Mouse (Mus musculus) neural tube, embryonic 14.5 days (tissue): ENCODE results near the gene Sult5a1. TPM values are rescaled to one million over a fixed set of nuclear protein-coding genes. Genes with fewer than 3 reads are reported as not detected.

Experiments used
- ATAC-seq: fragments of 200-750 bp; cut with Nextera tagmentation; 2 replicates; pipeline ENCODE4 v1.8.0; 2017; ENCODE audit warnings: low read depth, mild to moderate bottlenecking, moderate TSS enrichment, moderate library complexity
- H3K27ac ChIP-seq: fragments of 300-500 bp; sonication (generic); 2 replicates; pipeline ENCODE4 v1.5.1; 2014; ENCODE audit warnings: low read depth, mild to moderate bottlenecking, control low read depth, low read length, moderate library complexity, mixed read lengths
- H3K27me3 ChIP-seq: fragments of 300-500 bp; sonication (generic); 2 replicates; pipeline ENCODE4 v1.6.1; 2014; ENCODE audit warnings: low read length; ENCODE audit not compliant: control insufficient read depth, insufficient read depth
- H3K36me3 ChIP-seq: fragments of 300-500 bp; sonication (generic); 2 replicates; pipeline ENCODE4 v1.6.1; 2014; ENCODE audit warnings: low read length, mixed read lengths; ENCODE audit not compliant: control insufficient read depth, insufficient read depth
- H3K4me1 ChIP-seq: fragments of 300-500 bp; sonication (generic); 2 replicates; pipeline ENCODE4 v1.6.1; 2014; ENCODE audit warnings: low read length; ENCODE audit not compliant: control insufficient read depth, insufficient read depth
- H3K4me2 ChIP-seq: fragments of 300-500 bp; sonication (generic); 2 replicates; pipeline ENCODE4 v1.6.1; 2014; ENCODE audit warnings: mild to moderate bottlenecking, low read depth, low read length, control low read depth
- H3K4me3 ChIP-seq: fragments of 300-500 bp; sonication (generic); 2 replicates; pipeline ENCODE4 v1.5.1; 2014; ENCODE audit warnings: low read depth, low read length, control low read depth, mixed read lengths
- H3K9ac ChIP-seq: fragments of 300-500 bp; sonication (generic); replicated peaks from 2 replicates; pipeline ENCODE4 v1.6.1; 2014; ENCODE audit warnings: low read depth, mild to moderate bottlenecking, control low read depth, low read length, mixed read lengths
- H3K9me3 ChIP-seq: fragments of 300-500 bp; sonication (generic); 2 replicates; pipeline ENCODE4 v1.6.1; 2016; ENCODE audit warnings: low read length; ENCODE audit not compliant: control insufficient read depth
- WGBS: fragments of 180-500 bp; shearing (Covaris S2); extraction: QIAGEN DNeasy Blood & Tissue Kit; methylation state at CpG from one replicate; pipeline ENCODE4 v1.1.7; 2014; 5-methylcytosine and 5-hydroxymethylcytosine counted together
- polyA plus RNA-seq: library from polyadenylated mRNA; unstranded; fragments of >200 nt; fragmentation: Nextera tagmentation; extraction: Ambion mirVana; gene quantifications from 2 replicates; pipeline ENCODE4 v1.2.1, GENCODE M21; 2014

The Sult5a1 gene
- polyA plus RNA-seq, 1 experiment from 2014 or later: 0.80 TPM

GRCm38 (mm10) chr8:123126193-123126816 is 31.8 kb downstream of the Sult5a1 start:
- no peaks in the 10 kb centered on the region for H3K36me3 ChIP-seq
- H3K4me2 ChIP-seq: no peak overlapping the region
- no peaks in the 10 kb centered on the region for H3K9me3 ChIP-seq
- no peaks in the 10 kb centered on the region; the same call in 1 of the 2 replicates for H3K27me3 ChIP-seq
- no peak overlapping the region for H3K9ac ChIP-seq
- no peak overlapping the region for H3K27ac ChIP-seq
- ATAC-seq: no peak
- 3% methylated on average over 19 of the region's 19 CpGs for WGBS
- no peak overlapping the region for H3K4me3 ChIP-seq
- H3K4me1 ChIP-seq: no peaks in the 10 kb centered on the region

- WGBS: 77% methylated on average over 5 of the region's 5 CpGs
- no peaks in the 10 kb centered on the region for H3K9me3 ChIP-seq
- H3K27me3 ChIP-seq: peaks cover 18% of the 10 kb centered on the region
Observed at GRCm38 (mm10) chr8:123122670-123123069, 35.4 kb downstream of the Sult5a1 start.

DNA sequence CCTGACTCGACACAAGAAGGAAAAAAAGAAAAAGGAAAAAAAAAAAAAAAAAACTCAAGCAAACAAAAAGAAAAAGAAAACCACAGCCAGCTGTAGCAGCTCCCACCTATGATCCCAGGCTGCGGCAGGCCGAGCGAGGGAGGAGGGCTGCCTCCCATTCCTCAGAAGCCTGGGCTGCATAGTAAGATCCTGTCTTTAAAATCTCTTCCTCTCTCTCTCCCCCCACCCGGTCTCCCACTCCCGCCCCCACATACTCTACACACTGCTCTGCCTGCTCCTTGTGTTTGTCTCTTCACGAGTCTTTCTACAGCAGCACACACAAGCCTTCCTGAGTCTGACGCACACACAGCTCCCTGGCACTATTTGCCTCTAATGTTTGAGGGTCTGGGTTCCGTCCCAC is 36.1 kb downstream of the Sult5a1 start:
- Histone ChIP-seq H3K4me2 (no peak overlapping the region), H3K4me1 (peaks cover 10% of the 10 kb centered on the region; the same call in 1 of the 2 replicates), H3K9ac (no peak overlapping the region), H3K27me3 (peaks cover 23% of the 10 kb centered on the region), H3K36me3 (no peaks in the 10 kb centered on the region), H3K9me3 (no peaks in the 10 kb centered on the region), H3K4me3 (no peak overlapping the region), H3K27ac (no peak overlapping the region)
- no peak for ATAC-seq
- WGBS: 72% methylated on average over 9 of the region's 9 CpGs

More at GRCm38 (mm10) chr8:123122670-123123069, 35.4 kb downstream of the Sult5a1 start:
- no peak overlapping the region for H3K27ac ChIP-seq
- no peak overlapping the region for H3K4me2 ChIP-seq
- peaks cover 4% of the 10 kb centered on the region; the same call in 1 of the 2 replicates for H3K4me1 ChIP-seq
- H3K9ac ChIP-seq: no peak overlapping the region
- no peaks in the 10 kb centered on the region for H3K36me3 ChIP-seq
- H3K4me3 ChIP-seq: no peak overlapping the region
- ATAC-seq: no peak

DNA sequence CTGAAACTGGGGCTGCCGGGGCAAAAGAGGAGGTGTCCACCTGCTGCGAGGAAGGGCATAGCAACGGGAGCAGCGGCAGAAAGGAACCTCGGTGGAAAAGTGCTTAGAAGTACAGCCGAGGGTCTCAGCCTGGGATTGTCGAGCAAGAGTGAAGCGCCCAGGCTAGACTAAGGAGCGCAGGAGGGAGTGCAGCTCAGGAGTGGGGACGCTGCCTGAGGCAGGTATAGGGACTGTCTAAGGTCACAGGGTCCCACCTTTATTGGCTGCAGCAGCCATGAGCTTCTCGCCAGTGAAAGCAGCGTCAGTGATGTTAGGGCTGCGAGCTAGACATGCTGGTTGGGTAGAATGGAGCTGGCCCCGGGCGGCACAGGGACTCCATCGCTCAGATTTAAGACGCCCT is 40.4 kb downstream of the Sult5a1 start:
- Histone ChIP-seq H3K9ac (peak overlapping the region; percentile 50; the same call in 1 of the 2 replicates), H3K9me3 (no peaks in the 10 kb centered on the region), H3K4me3 (peak overlapping the region; percentile 35), H3K36me3 (no peaks in the 10 kb centered on the region), H3K4me1 (peaks cover 13% of the 10 kb centered on the region; the same call in 1 of the 2 replicates), H3K4me2 (peak overlapping the region; percentile 70), H3K27me3 (peaks cover 34% of the 10 kb centered on the region), H3K27ac (no peak overlapping the region)
- WGBS: 2% methylated on average over 17 of the region's 17 CpGs
- no peak for ATAC-seq

- peak within 1 kb of the TSS; percentile 70 for H3K4me2 ChIP-seq
- H3K9me3 ChIP-seq: no peaks in the 10 kb centered on the region
- H3K9ac ChIP-seq: peak within 1 kb of the TSS; percentile 50
- WGBS: 2% methylated on average over 51 of the region's 51 CpGs
- no peak for ATAC-seq
- H3K4me1 ChIP-seq: peaks cover 13% of the 10 kb centered on the region; the same call in 1 of the 2 replicates
- H3K36me3 ChIP-seq: no peaks in the 10 kb centered on the region
- H3K27me3 ChIP-seq: peaks cover 34% of the 10 kb centered on the region
- H3K27ac ChIP-seq: no peak within 1 kb of the TSS
- peak within 1 kb of the TSS; percentile 35 for H3K4me3 ChIP-seq
Observed at GRCm38 (mm10) chr8:123117127-123117731, 40.9 kb downstream of the Sult5a1 start, which contains the start of gene Cpne7. TSS of gene Cpne7 (plus strand) at chr8:123117374.

DNA sequence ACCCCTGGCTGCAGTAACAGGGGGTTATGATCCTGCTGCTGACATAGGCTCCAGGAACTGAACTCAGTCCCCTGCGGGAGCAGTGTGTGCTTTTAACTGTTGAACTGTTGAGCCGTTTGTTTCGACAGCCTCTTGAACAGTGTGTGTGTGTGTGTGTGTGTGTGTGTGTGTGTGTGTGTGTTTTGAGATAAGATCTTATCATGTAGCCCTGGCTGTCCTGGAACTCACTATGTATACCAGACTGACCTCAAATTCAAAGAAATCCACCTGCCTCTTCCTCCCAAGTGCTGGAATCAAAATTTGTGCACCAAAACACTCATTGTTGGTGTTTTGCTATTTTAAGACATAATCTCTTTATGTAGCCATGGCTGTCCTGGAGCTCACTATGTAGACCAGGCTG is 43.5 kb downstream of the Sult5a1 start:
- Histone ChIP-seq H3K4me2 (no peak overlapping the region), H3K4me3 (no peak overlapping the region), H3K9ac (no peak overlapping the region), H3K36me3 (no peaks in the 10 kb centered on the region), H3K9me3 (no peaks in the 10 kb centered on the region), H3K27ac (no peak overlapping the region), H3K27me3 (peaks cover 33% of the 10 kb centered on the region), H3K4me1 (peaks cover 13% of the 10 kb centered on the region; the same call in 1 of the 2 replicates)
- no peak for ATAC-seq
- WGBS: 79% methylated on average over 3 of the region's 3 CpGs

DNA sequence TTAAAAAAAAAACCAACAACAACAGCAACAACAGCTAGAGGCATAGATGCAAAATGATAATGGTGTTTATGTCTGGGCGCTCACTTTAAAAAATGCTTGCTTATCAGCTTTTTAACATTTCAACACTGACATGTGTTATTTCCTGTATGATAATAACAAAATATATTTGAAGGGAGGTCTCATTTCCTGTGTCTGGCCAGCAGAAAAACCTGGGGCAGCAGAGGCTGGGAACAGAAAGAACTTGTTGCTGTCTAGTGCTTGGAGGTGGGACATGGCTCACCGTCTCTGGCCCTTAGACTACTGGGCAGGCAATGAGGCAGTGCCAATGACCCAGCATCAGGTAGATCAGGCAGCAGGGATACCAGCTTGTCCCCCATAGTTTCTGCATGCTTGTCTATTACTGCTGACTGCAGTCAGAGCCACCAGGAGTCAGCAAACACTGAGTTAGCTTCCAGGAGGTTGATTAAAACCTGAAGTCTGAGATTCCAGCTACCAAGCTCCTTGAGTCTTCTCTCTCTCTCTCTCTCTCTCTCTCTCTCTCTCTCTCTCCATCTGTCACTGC is 44.1 kb downstream of the Sult5a1 start:
- no peak overlapping the region for H3K27ac ChIP-seq
- H3K27me3 ChIP-seq: peaks cover 27% of the 10 kb centered on the region
- WGBS: 64% methylated on average over 2 of the region's 2 CpGs
- H3K9ac ChIP-seq: no peak overlapping the region
- ATAC-seq: no peak
- H3K4me2 ChIP-seq: no peak overlapping the region
- no peak overlapping the region for H3K4me3 ChIP-seq
- no peaks in the 10 kb centered on the region for H3K9me3 ChIP-seq
- H3K4me1 ChIP-seq: peaks cover 13% of the 10 kb centered on the region; the same call in 1 of the 2 replicates
- no peaks in the 10 kb centered on the region for H3K36me3 ChIP-seq

DNA sequence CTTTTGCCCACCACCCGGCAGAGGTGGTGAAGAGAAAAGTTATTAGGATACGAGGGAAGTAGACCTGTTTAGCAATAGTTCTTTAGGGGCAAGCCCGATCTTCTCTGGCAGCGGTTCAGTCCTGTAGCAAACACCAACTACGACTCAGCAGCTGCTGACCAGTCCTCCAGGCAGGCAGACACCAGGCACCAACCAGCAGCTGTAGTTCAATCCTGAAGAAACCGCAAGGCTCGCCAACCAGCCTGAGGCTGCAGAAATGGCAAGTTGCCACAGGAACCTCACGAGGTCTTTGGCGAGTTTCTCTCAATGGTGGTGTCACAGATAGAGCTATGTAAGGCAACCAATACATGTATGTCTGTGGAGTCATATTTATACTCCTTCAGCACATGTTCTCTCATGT is 45.2 kb downstream of the Sult5a1 start:
- H3K9me3 ChIP-seq: no peaks in the 10 kb centered on the region
- H3K27me3 ChIP-seq: peaks cover 18% of the 10 kb centered on the region
- H3K9ac ChIP-seq: no peak overlapping the region
- H3K4me3 ChIP-seq: no peak overlapping the region
- WGBS: 83% methylated on average over 9 of the region's 9 CpGs
- ATAC-seq: no peak
- no peak overlapping the region for H3K4me2 ChIP-seq
- no peaks in the 10 kb centered on the region for H3K36me3 ChIP-seq
- no peak overlapping the region for H3K27ac ChIP-seq
- peaks cover 11% of the 10 kb centered on the region; the same call in 1 of the 2 replicates for H3K4me1 ChIP-seq

- no peak overlapping the region for H3K4me2 ChIP-seq
- 19% methylated on average over 4 of the region's 4 CpGs for WGBS
- no peaks in the 10 kb centered on the region for H3K4me1 ChIP-seq
Observed at GRCm38 (mm10) chr8:123110649-123111048, 47.5 kb downstream of the Sult5a1 start.

More at GRCm38 (mm10) chr8:123110649-123111048, 47.5 kb downstream of the Sult5a1 start:
- ATAC-seq: no peak; the same call in 1 of the 2 replicates
- H3K36me3 ChIP-seq: no peaks in the 10 kb centered on the region
- no peak overlapping the region for H3K9ac ChIP-seq
- no peak overlapping the region for H3K27ac ChIP-seq
- H3K9me3 ChIP-seq: no peaks in the 10 kb centered on the region
- peaks cover under 1% of the 10 kb centered on the region for H3K27me3 ChIP-seq
- H3K4me3 ChIP-seq: no peak overlapping the region
